Mouse (Mus musculus) midbrain, embryonic 16.5 days (tissue): Measurements from ENCODE around the gene Ces2g. TPM values are rescaled to one million over a fixed set of nuclear protein-coding genes. Genes with fewer than 3 reads are reported as not detected.

Experiments used
- ATAC-seq: fragments of 200-750 bp; cut with Nextera tagmentation; 2 replicates; pipeline ENCODE4 v1.8.0; 2017; ENCODE audit warnings: moderate TSS enrichment
- H3K27ac ChIP-seq: fragments of 300-500 bp; sonication (generic); 2 replicates; pipeline ENCODE4 v1.5.1; 2014; ENCODE audit warnings: mild to moderate bottlenecking, low read length, mixed read lengths
- H3K27me3 ChIP-seq: fragments of 300-500 bp; sonication (generic); 2 replicates; pipeline ENCODE4 v1.6.1; 2014; ENCODE audit warnings: low read depth, low read length, mixed read lengths; ENCODE audit not compliant: control insufficient read depth, insufficient read depth
- H3K36me3 ChIP-seq: fragments of 300-500 bp; sonication (generic); 2 replicates; pipeline ENCODE4 v1.6.1; 2014; ENCODE audit warnings: mild to moderate bottlenecking, low read length, moderate library complexity, mixed read lengths; ENCODE audit not compliant: control insufficient read depth, insufficient read depth
- H3K4me1 ChIP-seq: fragments of 300-500 bp; sonication (generic); 2 replicates; pipeline ENCODE4 v1.6.1; 2014; ENCODE audit warnings: mild to moderate bottlenecking, low read length, mixed read lengths; ENCODE audit not compliant: control insufficient read depth, insufficient read depth
- H3K4me2 ChIP-seq: fragments of 300-500 bp; sonication (generic); 2 replicates; pipeline ENCODE4 v1.6.1; 2014; ENCODE audit warnings: mild to moderate bottlenecking, low read length, mixed read lengths
- H3K4me3 ChIP-seq: fragments of 300-500 bp; sonication (generic); 2 replicates; pipeline ENCODE4 v1.5.1; 2014; ENCODE audit warnings: low read depth, mild to moderate bottlenecking, low read length, moderate library complexity, mixed read lengths
- H3K9ac ChIP-seq: fragments of 300-500 bp; sonication (generic); 2 replicates; pipeline ENCODE4 v1.6.1; 2014; ENCODE audit warnings: low read depth, low read length, mixed read lengths
- H3K9me3 ChIP-seq: fragments of 300-500 bp; sonication (generic); replicated peaks from 2 replicates; pipeline ENCODE4 v1.6.1; 2014; ENCODE audit warnings: mild to moderate bottlenecking, low read length, mixed read lengths; ENCODE audit not compliant: control insufficient read depth, poor library complexity, severe bottlenecking
- WGBS: fragments of 180-500 bp; shearing (Covaris S2); extraction: QIAGEN DNeasy Blood & Tissue Kit; methylation state at CpG from one replicate; pipeline ENCODE4 v1.1.7; 2014; 5-methylcytosine and 5-hydroxymethylcytosine counted together
- polyA plus RNA-seq: library from polyadenylated mRNA; unstranded; fragments of >200 nt; fragmentation: Nextera tagmentation; extraction: Ambion mirVana; gene quantifications from 2 replicates; pipeline ENCODE4 v1.2.1, GENCODE M21; 2015

The Ces2g gene
- polyA plus RNA-seq = 0.07 and 0.08 TPM in 2 replicates

DNA sequence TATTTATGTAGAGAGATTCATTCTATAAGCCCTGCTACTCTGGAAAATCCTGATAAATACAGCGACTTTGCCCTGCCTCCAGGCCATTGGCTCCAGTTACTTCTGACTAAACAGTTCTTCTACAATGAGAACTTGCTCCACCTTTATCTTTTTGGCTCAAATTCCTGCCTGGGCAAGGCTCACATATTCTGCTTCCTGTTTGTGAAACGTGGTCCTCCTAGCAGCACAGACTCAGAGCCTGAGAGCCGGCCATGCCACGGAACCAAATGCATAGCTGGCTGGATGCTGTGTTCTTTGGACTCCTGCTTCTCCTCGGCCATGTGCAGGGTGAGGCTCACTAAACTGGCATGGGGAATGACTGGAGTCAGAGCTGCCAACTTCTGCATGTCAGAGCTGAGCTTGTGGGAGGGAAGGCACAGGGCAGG lies at the start of gene Ces2g:
Ces2g (plus strand) TSS at position 182 of the 425 bp plus-strand sequence.
- no peak within 1 kb of the TSS for H3K9ac ChIP-seq
- no peaks in the 10 kb centered on the region for H3K4me1 ChIP-seq
- WGBS = 76% methylated on average over 5 of the region's 5 CpGs
- H3K27me3 ChIP-seq = no peaks in the 10 kb centered on the region
- H3K4me2 ChIP-seq = no peak within 1 kb of the TSS
- H3K4me3 ChIP-seq = no peak within 1 kb of the TSS
- H3K36me3 ChIP-seq = no peaks in the 10 kb centered on the region
- H3K9me3 ChIP-seq = no peaks in the 10 kb centered on the region
- H3K27ac ChIP-seq = no peak within 1 kb of the TSS
- no peak for ATAC-seq

DNA sequence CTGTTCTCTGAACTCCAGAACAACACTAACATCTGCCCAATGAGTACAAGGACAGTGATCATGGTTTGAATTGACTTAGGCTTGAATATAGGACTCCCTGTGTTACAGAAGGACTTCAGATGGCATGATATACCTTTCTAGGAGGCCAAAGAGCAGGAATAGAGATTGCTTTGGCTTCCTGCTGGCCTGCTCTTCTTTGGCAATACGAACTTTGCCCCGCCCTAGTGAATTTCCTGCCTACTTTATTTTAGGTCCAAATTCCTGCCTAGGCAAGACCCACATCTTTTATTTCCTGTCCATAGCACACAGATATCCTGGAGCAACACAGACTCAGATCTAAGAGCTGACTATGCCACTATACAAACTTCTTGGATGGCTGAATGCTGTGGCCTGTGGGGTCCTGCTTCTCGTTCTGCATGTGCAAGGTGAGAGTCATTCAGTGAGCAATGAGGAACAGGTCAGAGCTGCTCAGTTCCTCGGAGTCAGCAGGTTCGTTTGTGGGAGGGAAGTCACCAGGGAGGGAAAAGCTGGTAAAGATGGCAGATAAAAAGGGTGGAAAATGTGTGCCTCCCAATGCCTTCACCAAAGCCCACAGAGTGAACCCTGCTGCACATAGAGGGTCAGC lies 35.4 kb upstream of the Ces2g start, which contains the start of gene Ces2e:
Ces2e (plus strand) TSS at position 289 of the 625 bp plus-strand sequence.
- Histone ChIP-seq H3K27ac (no peak within 1 kb of the TSS), H3K9me3 (no peaks in the 10 kb centered on the region), H3K4me1 (no peaks in the 10 kb centered on the region), H3K36me3 (no peaks in the 10 kb centered on the region), H3K4me2 (no peak within 1 kb of the TSS), H3K27me3 (no peaks in the 10 kb centered on the region), H3K4me3 (no peak within 1 kb of the TSS), H3K9ac (no peak within 1 kb of the TSS)
- WGBS = 71% methylated on average over 5 of the region's 5 CpGs
- no peak for ATAC-seq

DNA sequence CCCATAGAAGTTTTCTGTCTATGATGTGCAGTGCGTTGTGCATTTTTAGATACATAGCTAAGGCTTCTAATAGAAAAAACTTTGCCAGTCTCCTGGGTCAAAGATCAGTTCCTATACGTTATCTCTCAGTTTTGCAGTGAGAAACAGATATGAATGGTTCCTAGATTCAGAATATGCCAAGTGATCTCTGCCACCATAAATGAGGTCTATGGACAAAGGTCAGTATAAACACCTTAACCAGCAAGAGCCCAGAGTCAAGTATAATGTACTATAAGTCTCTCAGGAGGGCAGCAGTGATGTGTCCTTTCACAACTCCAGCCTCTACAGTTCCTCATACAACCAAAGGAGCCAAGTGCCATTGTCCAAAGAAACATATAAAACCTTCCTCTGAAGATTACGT lies 34.2 kb upstream of the Ces2g start:
- H3K27me3 ChIP-seq = no peaks in the 10 kb centered on the region
- ATAC-seq = no peak
- no peak overlapping the region for H3K4me3 ChIP-seq
- WGBS = 85% methylated on average over 3 of the region's 3 CpGs
- H3K9ac ChIP-seq = no peak overlapping the region
- H3K4me2 ChIP-seq = no peak overlapping the region
- H3K9me3 ChIP-seq = no peaks in the 10 kb centered on the region
- no peak overlapping the region for H3K27ac ChIP-seq
- H3K36me3 ChIP-seq = no peaks in the 10 kb centered on the region
- no peaks in the 10 kb centered on the region for H3K4me1 ChIP-seq

DNA sequence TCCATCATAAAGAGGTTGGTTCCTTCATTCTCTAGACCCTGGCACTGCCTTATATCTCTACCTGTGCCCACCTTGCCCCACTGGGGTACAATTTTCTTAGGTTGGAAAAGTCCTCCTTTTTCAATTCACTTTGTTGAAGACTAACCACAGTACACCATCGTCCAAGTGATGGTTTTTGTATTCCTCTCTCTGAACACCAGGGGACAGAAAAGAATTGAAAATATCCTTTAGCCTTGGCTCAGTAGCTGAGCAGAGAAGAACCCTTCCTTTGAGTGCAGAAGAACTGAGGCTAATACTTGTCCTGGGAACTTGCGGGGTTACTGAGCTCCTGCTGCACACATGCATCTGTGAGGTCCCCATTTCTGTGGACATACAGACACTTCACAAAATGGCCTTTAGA lies 16.9 kb upstream of the Ces2g start:
- Histone ChIP-seq H3K27ac (no peak overlapping the region), H3K9ac (no peak overlapping the region), H3K4me1 (no peaks in the 10 kb centered on the region), H3K9me3 (no peaks in the 10 kb centered on the region), H3K27me3 (no peaks in the 10 kb centered on the region), H3K4me2 (no peak overlapping the region), H3K4me3 (no peak overlapping the region), H3K36me3 (no peaks in the 10 kb centered on the region)
- WGBS = 84% methylated on average over 2 of the region's 2 CpGs
- no peak for ATAC-seq

GRCm38 (mm10) chr8:104947056-104947455 lies 14.5 kb upstream of the Ces2g start, which contains the start of gene Ces2f:
Gene Ces2f (plus strand): TSS chr8:104947356.
- 86% methylated on average over 4 of the region's 4 CpGs for WGBS
- Histone ChIP-seq H3K27ac (no peak within 1 kb of the TSS), H3K4me2 (no peak within 1 kb of the TSS), H3K9ac (no peak within 1 kb of the TSS), H3K4me3 (no peak within 1 kb of the TSS), H3K9me3 (no peaks in the 10 kb centered on the region), H3K36me3 (no peaks in the 10 kb centered on the region), H3K4me1 (no peaks in the 10 kb centered on the region), H3K27me3 (no peaks in the 10 kb centered on the region)
- ATAC-seq = no peak

DNA sequence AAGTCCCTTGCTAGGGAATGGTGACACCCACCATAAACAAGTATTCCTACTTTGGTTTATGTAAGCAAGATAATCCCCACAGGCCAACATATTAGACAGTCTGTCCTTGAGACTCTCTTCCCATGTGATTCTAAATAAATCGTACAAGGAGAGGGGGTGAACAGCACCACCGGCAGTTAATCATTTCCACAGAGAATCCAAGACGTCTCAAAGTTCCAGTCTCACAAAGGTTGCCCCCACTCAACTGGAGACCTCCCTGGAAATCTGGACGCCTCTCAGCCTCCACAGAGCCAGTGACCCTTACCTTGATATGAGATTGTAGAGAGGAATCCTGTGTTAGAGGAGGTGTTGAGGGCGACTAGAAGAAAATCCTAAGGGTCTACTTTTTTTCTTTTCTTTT lies 12.5 kb upstream of the Ces2g start:
- Histone ChIP-seq H3K4me2 (no peak overlapping the region), H3K9ac (no peak overlapping the region), H3K4me1 (no peaks in the 10 kb centered on the region), H3K4me3 (no peak overlapping the region), H3K27ac (no peak overlapping the region), H3K36me3 (no peaks in the 10 kb centered on the region), H3K9me3 (no peaks in the 10 kb centered on the region), H3K27me3 (no peaks in the 10 kb centered on the region)
- no peak for ATAC-seq
- WGBS = 86% methylated on average over 5 of the region's 5 CpGs

- Histone ChIP-seq H3K27ac (no peak overlapping the region), H3K27me3 (no peaks in the 10 kb centered on the region), H3K36me3 (no peaks in the 10 kb centered on the region), H3K9me3 (no peaks in the 10 kb centered on the region), H3K4me1 (no peaks in the 10 kb centered on the region), H3K9ac (no peak overlapping the region), H3K4me3 (no peak overlapping the region), H3K4me2 (no peak overlapping the region)
- 80% methylated on average over 8 of the region's 8 CpGs for WGBS
- no peak for ATAC-seq
These were observed 847 bp downstream of the Ces2g start for GRCm38 (mm10) chr8:104962229-104962901.

GRCm38 (mm10) chr8:104963375-104963894 lies 1.9 kb downstream of the Ces2g start:
- Histone ChIP-seq H3K36me3 (no peaks in the 10 kb centered on the region), H3K27ac (no peak overlapping the region), H3K4me2 (no peak overlapping the region), H3K27me3 (no peaks in the 10 kb centered on the region), H3K4me1 (no peaks in the 10 kb centered on the region), H3K9ac (no peak overlapping the region), H3K4me3 (no peak overlapping the region), H3K9me3 (no peaks in the 10 kb centered on the region)
- 89% methylated on average over 4 of the region's 4 CpGs for WGBS
- ATAC-seq = no peak

DNA sequence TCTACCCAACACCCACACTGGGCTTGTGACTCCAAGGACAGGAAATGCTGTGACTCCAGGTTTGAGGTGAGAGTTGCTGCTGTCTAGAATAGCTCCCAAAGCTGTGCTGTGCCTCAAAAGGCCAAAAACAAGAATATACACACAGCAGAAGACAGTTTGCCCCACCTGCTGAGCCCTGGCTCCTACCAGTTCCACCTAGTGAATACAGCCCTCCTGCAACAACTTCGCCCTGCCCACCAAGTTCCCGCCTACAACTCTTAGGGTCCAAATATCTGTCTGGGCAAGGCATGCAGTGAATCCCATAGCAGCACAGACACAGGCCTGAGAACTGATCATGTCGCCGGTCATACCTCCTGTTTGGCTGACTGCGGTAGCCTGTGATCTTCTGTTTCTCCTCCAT lies 22.6 kb downstream of the Ces2g start:
- Histone ChIP-seq H3K4me3 (no peak overlapping the region), H3K9ac (no peak overlapping the region), H3K27me3 (no peaks in the 10 kb centered on the region), H3K4me2 (no peak overlapping the region), H3K4me1 (no peaks in the 10 kb centered on the region), H3K27ac (no peak overlapping the region), H3K9me3 (peaks cover 4% of the 10 kb centered on the region), H3K36me3 (no peaks in the 10 kb centered on the region)
- WGBS = 86% methylated on average over 5 of the region's 5 CpGs
- no peak for ATAC-seq
